Mouse (Mus musculus): ENCODE measurements at regions not wholly inside any gene's neighbourhood (a gene's known extent, or its start where the extent isn't known, plus 50 kb on each side); places are given as distances from the start of the nearest gene placed in this dataset.

DNA sequence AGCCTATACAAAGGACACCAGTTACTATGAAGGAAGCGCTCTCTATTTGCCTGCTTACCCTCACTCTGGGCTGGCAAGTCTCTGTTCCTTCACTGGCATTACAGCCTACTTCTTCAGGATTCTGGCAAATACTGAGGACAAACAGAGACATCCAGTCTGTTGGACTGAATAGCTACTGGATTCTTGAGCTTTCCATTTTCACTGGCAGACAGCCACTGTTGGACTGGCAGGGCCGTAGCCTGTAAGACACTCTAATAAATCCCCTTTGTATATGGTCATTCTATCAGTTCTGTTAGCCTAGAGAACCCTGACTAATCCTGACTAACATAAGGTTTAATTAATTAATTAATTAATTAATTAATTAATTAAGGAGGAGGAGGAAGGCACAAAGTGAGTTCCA is 72.4 kb upstream of the Dhrs4 start:
- DNase-seq (ENCODE audit: low spot score), result no peak
